Mouse (Mus musculus) adrenal gland, adult 2 months (tissue): ENCODE data around the gene Lin7a. TPM values are rescaled to one million over a fixed set of nuclear protein-coding genes. Genes with fewer than 3 reads are reported as not detected.

Source experiments
- DNase-seq: peaks from one replicate; pipeline ENCODE4 v3.0.0; 2021
- polyA plus RNA-seq: library from polyadenylated mRNA; depleted of rRNA; stranded (reverse); fragments of >200 nt; gene quantifications from 2 replicates; pipeline ENCODE4 v1.2.3, GENCODE M21; 2012; rRNA removed
- total RNA-seq, 2 experiments: library from RNA; stranded (reverse); gene quantifications; 2 replicates each; pipeline ENCODE4 v1.2.3; 2021

Gene Lin7a
- total and polyA plus RNA-seq, 3 experiments: 0.03 to 1.8 (median 1.7) TPM

DNA sequence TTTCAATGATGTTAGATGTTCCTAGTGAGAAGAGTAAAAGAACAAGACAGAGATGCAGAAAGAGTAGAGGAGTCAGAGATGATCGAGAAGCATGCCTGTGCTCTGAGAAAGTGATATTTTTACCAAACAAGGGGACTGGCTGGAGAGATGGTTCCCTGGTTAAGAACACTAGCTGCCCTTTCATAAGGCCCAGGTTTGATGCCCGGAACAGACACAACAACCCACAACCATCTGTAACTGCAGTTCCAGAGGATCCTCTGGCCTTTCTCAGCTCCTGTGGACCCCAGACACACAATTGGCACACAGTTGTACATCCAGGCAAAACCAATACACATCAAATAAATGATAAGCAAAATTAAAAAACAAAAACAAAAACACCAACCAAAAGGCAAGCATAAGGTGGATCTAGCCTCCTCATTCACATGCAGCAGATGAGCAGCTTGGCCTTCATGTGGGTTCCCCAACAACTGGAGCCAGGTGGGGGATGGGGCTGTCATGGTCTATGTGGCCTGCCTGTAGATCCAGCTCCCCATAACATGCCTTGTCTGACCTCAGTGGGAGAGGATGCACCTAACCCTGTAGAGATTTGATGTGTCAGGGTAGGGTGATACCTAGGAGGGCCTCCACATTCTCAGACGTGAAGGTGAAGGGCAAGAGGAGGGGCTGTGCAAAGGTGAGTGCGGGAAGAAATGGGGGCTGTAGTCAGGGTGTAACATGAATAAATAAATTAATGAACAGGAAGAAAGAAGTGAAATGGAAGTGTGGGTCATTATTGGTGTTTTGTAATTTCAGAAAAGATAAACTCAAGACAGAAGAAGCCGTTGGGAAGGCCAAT is 178.2 kb downstream of the Lin7a start:
- DNase-seq: no peak

GRCm38 (mm10) chr10:107467819-107468218 is 196.3 kb downstream of the Lin7a start:
- no peak for DNase-seq

Other genes with a start within 250 kb of the Lin7a start
- 10 to 100 TPM; 28.3 to 42.5 TPM for gene Acss3, start 148.0 kb upstream of the Lin7a start, total RNA-seq
- gene Acss3, start 148.0 kb upstream of the Lin7a start, polyA plus RNA-seq: 1.4 and 1.6 TPM in 2 replicates
- gene Myf5, start 214.4 kb downstream of the Lin7a start, total RNA-seq: not detected
- gene Myf5, start 214.4 kb downstream of the Lin7a start, polyA plus RNA-seq: not detected in 2 replicates
- not detected for gene Myf6, start 223.1 kb downstream of the Lin7a start, total RNA-seq
- not detected in 2 replicates for gene Myf6, start 223.1 kb downstream of the Lin7a start, polyA plus RNA-seq